Mouse (Mus musculus) embryonic fibroblast, embryonic 13.5 days (primary cell): ENCODE data around the gene Banp. TPM values are rescaled to one million over a fixed set of nuclear protein-coding genes. Genes with fewer than 3 reads are reported as not detected.

Experiments
- H3K27ac ChIP-seq: 2 replicates; pipeline ENCODE4 v1.5.1; 2012; ENCODE audit warnings: low read length, control low read depth, inconsistent platforms; ENCODE audit not compliant: insufficient read depth
- H3K4me1 ChIP-seq: 2 replicates; pipeline ENCODE4 v1.6.1; 2011; ENCODE audit warnings: low read length; ENCODE audit not compliant: control insufficient read depth, insufficient read depth
- H3K4me3 ChIP-seq: 2 replicates; pipeline ENCODE4 v1.5.1; 2011; ENCODE audit warnings: mild to moderate bottlenecking, control low read depth, low read length; ENCODE audit not compliant: insufficient read depth
- CTCF ChIP-seq: IDR thresholded peaks from 2 replicates; pipeline ENCODE4 v1.5.1; 2011; ENCODE audit warnings: mild to moderate bottlenecking, control low read depth, low read length, moderate library complexity, borderline replicate concordance; ENCODE audit not compliant: insufficient read depth
- POLR2A ChIP-seq: IDR thresholded peaks from 2 replicates; pipeline ENCODE4 v1.6.1; 2011; ENCODE audit warnings: low read depth, mild to moderate bottlenecking, control low read depth, low read length, moderate library complexity
- polyA plus RNA-seq: library from polyadenylated mRNA; stranded (reverse); fragments of >200 nt; gene quantifications from 2 replicates; pipeline ENCODE4 v1.2.4, GENCODE M21; 2011; ENCODE audit warnings: low read depth; ENCODE audit not compliant: missing spikeins, insufficient read length

The Banp gene
- polyA plus RNA-seq, 1 experiment, result 38.9 TPM

DNA sequence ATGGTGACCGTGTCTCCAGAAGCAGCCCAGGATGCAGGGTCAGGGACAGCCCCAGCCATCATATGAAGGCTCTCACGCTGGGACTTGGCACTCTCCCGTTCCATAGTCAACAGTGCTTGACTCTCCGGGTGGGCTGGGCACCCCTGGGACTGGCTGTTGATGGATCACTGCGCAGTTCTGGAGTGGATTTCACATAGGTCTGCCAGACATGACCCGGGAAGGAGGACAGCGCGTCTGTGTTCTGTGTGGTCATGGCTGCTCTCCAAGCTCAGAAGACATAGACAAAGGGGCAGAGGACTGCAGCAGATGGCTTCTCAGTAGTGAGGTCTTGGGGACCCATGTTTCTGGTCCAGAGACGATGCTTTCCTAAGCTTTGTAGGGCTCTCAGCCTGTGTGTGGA is 101.1 kb downstream of the Banp start:
- TF ChIP-seq POLR2A, result no peak
- H3K4me3 ChIP-seq, result no peak overlapping the region

DNA sequence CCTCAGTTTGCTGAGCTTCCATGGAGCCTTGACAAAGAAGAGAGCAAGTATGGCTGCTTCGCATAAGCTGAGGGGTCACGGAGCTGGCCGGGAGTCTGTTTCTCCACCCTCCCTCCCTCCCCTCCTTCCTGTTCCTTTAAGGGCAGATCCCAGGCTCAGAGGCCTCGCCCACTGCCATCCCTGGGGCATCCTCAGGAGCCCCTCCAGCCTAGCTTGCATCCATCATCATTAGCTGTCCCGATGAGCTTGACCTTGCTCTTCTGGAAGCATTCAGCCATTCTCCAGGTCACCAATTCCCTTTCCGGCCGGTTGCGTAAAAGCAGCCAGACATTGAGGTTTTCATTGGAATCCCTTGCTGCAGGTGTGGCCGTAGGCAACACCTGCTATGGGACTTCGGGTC is 105.8 kb downstream of the Banp start:
- Histone ChIP-seq H3K27ac (no peak overlapping the region), H3K4me3 (no peak overlapping the region), H3K4me1 (peaks cover 16% of the 10 kb centered on the region)
- TF ChIP-seq CTCF (no peak), POLR2A (no peak)

More for the DNA sequence above, 101.1 kb downstream of the Banp start:
- Histone ChIP-seq H3K4me1 (no peaks in the 10 kb centered on the region), H3K27ac (no peak overlapping the region)

DNA sequence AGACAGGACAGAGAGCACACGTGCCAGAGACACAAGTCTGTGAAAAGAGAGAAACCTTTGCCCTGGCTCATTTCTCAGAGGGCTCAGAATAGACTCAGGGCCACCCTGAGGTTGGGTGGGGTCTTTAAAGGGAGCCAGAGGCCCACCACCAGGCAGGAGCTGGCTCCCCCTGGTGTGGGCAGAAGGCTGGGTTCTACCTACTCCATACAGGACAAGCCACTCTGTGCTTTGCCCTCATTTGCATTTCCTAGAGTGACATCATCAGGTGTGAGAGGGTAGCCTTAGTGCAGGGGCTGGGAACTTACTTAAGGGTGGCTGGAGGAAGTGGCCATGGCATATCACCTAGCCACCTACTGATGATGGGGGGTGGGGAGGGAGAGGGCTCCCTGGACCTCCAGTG is 106.6 kb downstream of the Banp start:
- Histone ChIP-seq H3K4me3 (no peak overlapping the region), H3K27ac (no peak overlapping the region), H3K4me1 (peaks cover 19% of the 10 kb centered on the region)
- TF ChIP-seq CTCF, result no peak

DNA sequence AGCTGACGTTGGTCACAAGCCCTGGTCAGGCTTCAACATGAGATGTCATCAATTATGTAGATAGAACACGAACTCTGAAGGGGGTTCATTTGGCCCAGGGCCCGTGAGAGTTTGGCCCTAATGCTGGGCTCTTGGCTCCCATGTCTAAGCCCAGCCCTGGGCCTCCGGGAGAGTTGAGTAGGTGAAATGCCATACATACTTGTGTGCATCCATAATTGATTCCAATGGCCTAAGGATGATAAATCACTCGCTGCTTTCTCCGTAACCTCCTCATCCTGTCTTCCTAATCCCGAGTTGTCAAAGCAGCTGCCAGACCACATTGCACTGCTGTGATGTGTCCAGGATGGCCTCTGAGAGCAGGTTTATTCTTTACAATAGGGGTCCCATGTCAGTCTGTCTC is 107.3 kb downstream of the Banp start:
- TF ChIP-seq CTCF (no peak), POLR2A (no peak)

DNA sequence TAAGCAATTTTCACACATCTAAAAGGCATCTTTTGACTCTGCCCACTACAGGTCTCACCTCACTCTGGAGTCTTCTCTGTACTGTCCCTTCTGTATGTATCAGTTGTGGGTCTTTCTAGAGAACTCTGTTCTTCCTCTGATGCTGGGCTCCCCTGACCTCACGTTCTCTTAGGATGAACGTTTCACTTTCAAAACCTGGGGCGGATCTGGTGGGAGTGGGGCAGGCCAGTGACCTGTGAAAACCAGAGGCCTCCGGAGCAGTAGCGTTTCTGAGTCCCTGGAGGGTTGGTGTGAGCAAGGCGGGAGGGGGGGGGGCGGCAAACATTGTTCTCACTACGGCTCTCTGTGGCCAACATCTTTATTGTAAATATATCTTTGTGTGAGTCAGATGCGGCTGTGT is 109.0 kb downstream of the Banp start:
- TF ChIP-seq CTCF, result no peak
- TF ChIP-seq POLR2A, result no peak
- Histone ChIP-seq H3K4me1 (peaks cover 19% of the 10 kb centered on the region), H3K4me3 (no peak overlapping the region), H3K27ac (no peak overlapping the region)

More for the DNA sequence above, 107.3 kb downstream of the Banp start:
- no peak overlapping the region for H3K4me3 ChIP-seq
- H3K27ac ChIP-seq, result peak overlapping the region; percentile 61
- peaks cover 19% of the 10 kb centered on the region for H3K4me1 ChIP-seq

DNA sequence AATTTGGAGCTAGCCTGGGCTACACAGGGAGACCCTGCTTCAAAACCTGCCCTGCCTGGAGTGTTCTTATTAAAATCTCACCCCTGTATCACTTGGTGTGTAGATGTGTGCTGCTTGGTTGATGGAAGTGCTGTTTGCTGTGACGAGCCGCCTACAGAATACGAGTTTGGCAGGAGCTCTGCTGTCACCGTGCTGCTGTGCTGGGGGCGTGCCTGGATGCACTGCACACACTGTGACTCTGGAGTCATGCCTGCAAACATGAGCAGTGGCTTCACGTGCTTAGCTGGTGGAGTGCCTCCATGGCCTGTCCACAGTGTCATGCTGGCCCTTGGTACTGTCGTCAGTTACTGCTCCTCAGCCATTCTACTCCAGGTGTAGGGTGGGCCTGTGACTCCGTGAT is 109.4 kb downstream of the Banp start:
- Histone ChIP-seq H3K4me1 (peaks cover 20% of the 10 kb centered on the region), H3K27ac (no peak overlapping the region), H3K4me3 (no peak overlapping the region)
- TF ChIP-seq POLR2A, result no peak
- TF ChIP-seq CTCF, result no peak

DNA sequence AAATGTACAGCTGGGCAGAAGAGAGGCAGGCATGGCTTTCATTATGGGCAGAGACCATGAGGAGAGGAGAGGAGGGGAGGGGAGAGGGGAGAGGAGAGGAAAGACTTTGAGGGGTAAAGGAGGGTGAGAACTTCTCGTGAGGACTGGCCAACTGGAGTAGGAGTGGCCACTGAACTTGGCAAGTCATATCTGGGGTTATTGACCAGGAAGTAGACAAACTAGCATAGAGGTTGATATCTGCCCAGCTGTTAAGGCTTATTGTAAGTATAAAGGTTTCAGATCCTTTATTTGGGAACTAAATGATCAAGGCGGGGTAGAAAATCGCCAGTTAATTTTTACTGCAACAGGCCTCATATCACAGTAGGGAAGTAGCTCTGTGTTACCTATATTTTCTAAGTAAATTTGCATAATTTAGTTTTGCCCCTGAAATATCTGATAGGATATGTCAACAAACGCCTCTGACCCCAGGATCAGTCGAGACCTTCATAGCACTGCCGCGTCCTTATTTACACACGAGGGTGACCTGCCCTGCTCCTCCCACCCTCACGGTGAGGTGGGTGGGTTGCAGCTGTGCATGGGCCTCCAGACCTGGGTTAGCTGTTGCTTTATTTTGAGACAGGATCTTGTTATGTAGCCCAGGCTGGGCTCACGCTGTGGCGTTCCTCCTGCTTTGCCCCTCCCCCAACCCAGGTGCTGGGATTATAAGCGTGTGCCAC is 113.1 kb downstream of the Banp start:
- Histone ChIP-seq H3K27ac (no peak overlapping the region), H3K4me1 (peaks cover 17% of the 10 kb centered on the region), H3K4me3 (no peak overlapping the region)
- TF ChIP-seq POLR2A (no peak), CTCF (no peak)

DNA sequence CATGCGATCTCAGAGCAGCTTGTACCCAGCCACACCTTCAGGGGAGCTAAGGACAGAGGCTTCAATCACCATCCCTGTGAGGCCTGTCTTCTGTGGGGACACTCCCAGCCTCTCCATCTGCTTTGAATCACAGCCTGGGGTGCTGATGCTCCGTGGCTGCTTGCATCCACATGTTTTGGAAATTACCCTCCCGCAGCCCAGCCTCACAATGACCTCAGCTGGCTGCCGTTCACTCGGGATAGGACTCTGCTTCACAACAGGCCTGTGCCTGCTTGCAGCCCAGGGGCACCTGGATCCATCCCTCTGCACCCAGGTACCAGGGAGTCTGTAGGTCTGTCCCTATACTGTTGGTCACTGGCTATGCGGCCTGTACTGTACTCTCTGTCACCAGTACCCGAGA is 114.8 kb downstream of the Banp start:
- Histone ChIP-seq H3K27ac (no peak overlapping the region), H3K4me1 (peaks cover 10% of the 10 kb centered on the region), H3K4me3 (no peak overlapping the region)
- TF ChIP-seq POLR2A (no peak), CTCF (no peak)

DNA sequence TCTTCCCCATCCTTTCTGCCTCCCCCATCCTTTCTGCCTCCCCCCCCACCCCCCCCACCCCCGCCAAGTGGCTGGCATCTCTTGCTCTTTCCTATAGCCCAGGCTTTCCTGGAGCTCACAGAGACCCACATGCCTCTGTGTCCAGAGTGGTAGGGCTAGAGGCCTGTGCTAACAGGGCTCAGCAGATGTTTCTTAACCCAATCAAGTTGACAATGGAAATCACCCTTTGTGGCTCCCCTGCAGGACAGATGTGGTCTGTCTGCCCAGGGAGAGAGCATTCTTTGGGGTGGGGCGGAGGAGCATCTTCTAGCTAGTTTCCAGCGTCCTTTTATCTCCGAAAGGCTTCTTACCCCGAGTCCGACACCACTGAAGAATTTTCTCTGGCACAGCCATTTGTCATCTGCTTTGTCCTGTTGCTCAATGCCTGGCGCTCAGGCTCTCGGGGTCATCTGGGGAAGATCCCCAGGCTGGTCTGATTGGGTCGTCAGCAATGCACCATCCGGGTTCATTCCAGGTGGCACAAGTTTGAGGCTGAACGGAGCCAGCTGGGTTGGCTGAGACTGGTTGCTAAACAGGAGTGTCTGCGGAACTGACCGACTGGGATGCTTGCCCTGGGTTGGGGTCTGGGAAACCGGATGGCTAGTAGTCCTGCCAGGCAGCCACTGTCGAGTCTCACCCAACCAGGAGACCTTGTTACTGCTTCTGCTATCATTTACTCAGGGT is 118.4 kb downstream of the Banp start:
- TF ChIP-seq POLR2A (no peak), CTCF (no peak)

DNA sequence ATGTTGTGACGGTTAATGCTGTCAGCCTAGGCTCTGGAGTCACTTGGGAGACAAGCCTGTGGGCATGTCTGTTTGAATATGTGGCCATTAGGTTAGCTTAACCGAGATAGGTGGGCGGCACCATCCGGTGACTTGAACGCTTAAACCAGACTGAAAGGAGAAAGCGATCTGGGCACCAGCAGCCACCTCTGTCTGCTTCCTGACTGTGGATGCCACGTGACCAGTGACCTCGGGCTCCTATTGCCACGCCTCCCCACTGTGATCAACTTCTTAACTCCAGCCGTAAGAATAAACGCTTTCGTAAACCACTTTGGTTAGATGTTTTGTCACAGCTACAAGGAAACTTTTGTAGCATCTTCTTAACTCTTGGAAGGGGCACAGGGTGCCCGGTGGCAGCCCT is 119.1 kb downstream of the Banp start:
- peaks cover 6% of the 10 kb centered on the region for H3K4me1 ChIP-seq
- TF ChIP-seq POLR2A (no peak), CTCF (no peak)
- no peak overlapping the region for H3K27ac ChIP-seq
- no peak overlapping the region for H3K4me3 ChIP-seq

More for the DNA sequence above, 118.4 kb downstream of the Banp start:
- no peak overlapping the region for H3K27ac ChIP-seq
- peaks cover 6% of the 10 kb centered on the region for H3K4me1 ChIP-seq
- H3K4me3 ChIP-seq, result no peak overlapping the region
